Mouse (Mus musculus) megakaryocyte, embryonic 14.5 days (primary cell): ENCODE measurements around the gene Tifa.

Experiments
- FLI1 ChIP-seq: IDR thresholded peaks from 2 replicates; pipeline ENCODE4 v1.6.1; 2012; ENCODE audit warnings: low read length, inconsistent platforms, mixed read lengths
- GATA1 ChIP-seq: IDR thresholded peaks from 3 replicates; pipeline ENCODE4 v1.6.1; 2012; ENCODE audit warnings: mixed read lengths, low read length, inconsistent platforms, borderline replicate concordance

DNA sequence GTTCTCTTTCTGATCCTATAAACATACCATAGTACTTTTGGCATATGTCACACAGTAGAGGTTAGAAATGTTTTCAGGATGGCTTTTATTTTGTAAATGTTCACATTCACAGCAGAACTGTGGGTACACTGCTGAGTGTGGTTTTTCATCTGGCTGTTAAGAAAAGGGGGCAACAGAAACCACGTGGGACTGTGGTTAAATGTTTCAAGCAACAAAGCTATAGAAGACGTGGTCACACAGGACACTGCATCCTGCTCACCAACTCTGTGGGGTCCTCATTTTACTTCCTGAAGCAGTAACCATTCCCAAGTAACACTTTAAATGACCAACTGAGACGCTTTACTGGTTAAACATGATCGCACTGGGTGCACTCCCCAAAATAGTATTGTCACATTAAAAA, 72.9 kb downstream of the Tifa start:
- TF ChIP-seq GATA1: no peak
- no peak for TF ChIP-seq FLI1
